Mouse (Mus musculus) spleen, adult 2 months (tissue): ENCODE measurements around the gene Prkn.

Experiments used
- CTCF ChIP-seq: fragments of 200-500 bp; IDR thresholded peaks from 2 replicates; pipeline ENCODE4 v1.5.1; 2011; ENCODE audit warnings: mild to moderate bottlenecking, inconsistent platforms; ENCODE audit not compliant: insufficient read depth, insufficient read length, insufficient replicate concordance; ENCODE audit errors: extremely low read depth
- POLR2A ChIP-seq: fragments of 200-500 bp; IDR thresholded peaks from 2 replicates; pipeline ENCODE4 v1.6.1; 2011; ENCODE audit warnings: low read depth, low read length, inconsistent platforms

- TF ChIP-seq CTCF (no peak), POLR2A (no peak)
Observed at GRCm38 (mm10) chr17:11740716-11741115, 900.5 kb downstream of the Prkn start.
